Comparison of ENCODE assay signal across 8 mouse cellular contexts in the genomic region with DNA sequence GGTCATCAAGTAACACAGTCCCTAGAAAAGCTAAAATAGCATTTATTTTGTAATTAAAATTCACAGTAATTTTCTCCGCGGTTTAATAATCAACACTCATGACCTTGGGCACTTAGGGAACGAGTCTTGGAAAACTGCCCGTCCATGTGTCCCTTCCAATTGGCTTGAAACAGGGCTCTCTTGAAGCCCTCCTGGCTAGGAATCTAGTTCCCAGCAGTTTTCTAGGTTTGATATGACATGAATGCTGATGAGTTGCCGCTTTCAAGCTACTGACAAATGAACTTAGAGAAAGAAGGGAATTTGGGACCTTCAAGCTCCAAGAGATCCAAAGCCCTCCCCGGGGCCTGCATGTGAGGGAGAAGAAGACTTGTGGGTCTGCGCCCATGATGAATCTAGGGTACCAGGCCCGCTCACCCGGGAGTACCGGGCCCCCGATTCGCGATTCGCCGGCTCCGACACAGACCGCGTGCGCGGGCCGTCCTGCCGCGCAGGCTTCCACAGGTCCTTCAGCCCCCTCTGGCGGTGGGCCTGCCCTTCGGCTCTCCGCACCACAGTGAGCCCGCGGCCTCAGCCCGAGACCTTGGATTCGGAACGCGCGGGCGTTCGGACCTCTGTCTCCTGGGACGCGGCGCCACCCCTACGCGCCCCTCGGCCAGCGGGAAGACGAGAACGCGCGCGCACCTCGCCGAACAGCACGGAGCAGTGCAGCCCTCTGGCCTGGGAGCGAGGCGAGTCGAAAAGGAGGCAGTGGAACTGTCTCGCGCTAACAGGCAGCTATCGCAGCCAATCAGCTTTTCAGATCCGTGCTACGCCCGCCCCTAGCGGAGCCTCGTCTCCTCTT. TPM values are rescaled to one million over a fixed set of nuclear protein-coding genes. Genes with fewer than 3 reads are reported as not detected.
DNase-seq lines count a peak whose midpoint lies in the region; ATAC-seq and TF ChIP-seq lines count a peak whose summit lies in the region.

Gene Pfn4 (plus strand): TSS at position 531 of the 841 bp plus-strand sequence.
Gene Fam228b (minus strand): TSS at position 776 of the 841 bp plus-strand sequence.

- H3K4me2 ChIP-seq in hindbrain, embryonic 11.5 days (replicated peaks; ENCODE audit: low read depth, low read length) = peak within 1 kb of the TSS; percentile 54
- H3K4me2 ChIP-seq in lung, embryonic 16.5 days (ENCODE audit: low read depth, low read length) = peak within 1 kb of the TSS; percentile 94

- POLR2A ChIA-PET in Patski (lab: Charles Lee) = interaction anchor here (0.9 kb wide), 1 partner anchor 48 kb away, joined by 3 read pairs; the partner anchor contains the start of gene Sf3b6

- TF ChIP-seq POLR2A in thymus, adult 2 months (IDR thresholded peaks at IDR 0.05; ENCODE audit: control insufficient read depth, extremely low read depth, insufficient read depth, low read length, poor library complexity) = peak; percentile 55

- no peaks in the 10 kb centered on the region for H3K27me3 ChIP-seq in Patski
- no peaks in the 10 kb centered on the region for H3K27me3 ChIP-seq in hindbrain, embryonic 11.5 days (ENCODE audit: control insufficient read depth, insufficient read depth, low read length)
- H3K27me3 ChIP-seq in lung, embryonic 16.5 days (ENCODE audit: control insufficient read depth, insufficient read depth, low read depth, low read length) = no peaks in the 10 kb centered on the region
- H3K27me3 ChIP-seq in thymus, adult 2 months (ENCODE audit: control insufficient read depth, insufficient read depth, low read length) = no peaks in the 10 kb centered on the region

- DNase-seq in Patski (ENCODE audit: low read depth, low spot score) = peak; percentile 30
- DNase-seq in cerebellum, postnatal 10 days = peak; percentile 98 to 99
- peak; percentile 90 to 97 for DNase-seq in frontal cortex, postnatal 10 days (ENCODE audit: low spot score in 2 of 2)
- peak; percentile 98 for DNase-seq in hindbrain, embryonic 11.5 days (ENCODE audit: low spot score)
- DNase-seq in layer of hippocampus, adult 9-11 months = peak; percentile 95
- DNase-seq in ovary, adult 18-20 months (ENCODE audit: low spot score) = peak; percentile 92
- DNase-seq in thymus, adult 2 months = peak; percentile 98

- H3K4me3 ChIP-seq in hindbrain, embryonic 11.5 days (ENCODE audit: low read depth, low read length) = peak within 1 kb of the TSS; percentile 57
- peak within 1 kb of the TSS; percentile 81 for H3K4me3 ChIP-seq in lung, embryonic 16.5 days (ENCODE audit: low read length)
- peak within 1 kb of the TSS; percentile 91 for H3K4me3 ChIP-seq in thymus, adult 2 months (ENCODE audit: control insufficient read depth, insufficient read depth, low read length)

- H3K36me3 ChIP-seq in hindbrain, embryonic 11.5 days (ENCODE audit: control insufficient read depth, insufficient read depth, low read length) = no peaks in the 10 kb centered on the region
- H3K36me3 ChIP-seq in lung, embryonic 16.5 days (ENCODE audit: control insufficient read depth, insufficient read depth, low read length) = no peaks in the 10 kb centered on the region
- no peaks in the 10 kb centered on the region for H3K36me3 ChIP-seq in thymus, adult 2 months (ENCODE audit: control insufficient read depth, insufficient read depth, low read length)

- WGBS in hindbrain, embryonic 11.5 days = 4% methylated on average over 61 of the region's 61 CpGs
- 1% methylated on average over 61 of the region's 61 CpGs for WGBS in lung, embryonic 16.5 days
- 6% methylated on average over 61 of the region's 61 CpGs for WGBS in thymus, adult 2 months

- peak within 1 kb of the TSS; percentile 89 for H3K27ac ChIP-seq in hindbrain, embryonic 11.5 days (ENCODE audit: low read depth, low read length)
- peak within 1 kb of the TSS; percentile 90 for H3K27ac ChIP-seq in lung, embryonic 16.5 days (ENCODE audit: low read length)
- no peak within 1 kb of the TSS for H3K27ac ChIP-seq in thymus, adult 2 months (ENCODE audit: control insufficient read depth, insufficient read depth, low read length)

- H3K9me3 ChIP-seq in hindbrain, embryonic 11.5 days (ENCODE audit: control insufficient read depth, low read length) = no peaks in the 10 kb centered on the region
- no peaks in the 10 kb centered on the region for H3K9me3 ChIP-seq in lung, embryonic 16.5 days (ENCODE audit: control insufficient read depth, low read length)

- peak; percentile 100 for TF ChIP-seq CTCF in Patski (IDR thresholded peaks at IDR 0.05)
- TF ChIP-seq CTCF in thymus, adult 2 months (IDR thresholded peaks at IDR 0.05; ENCODE audit: borderline replicate concordance, control insufficient read depth, extremely low read depth, insufficient read depth, low read length, poor library complexity) = peak; percentile 98

- peak within 1 kb of the TSS; percentile 91 for H3K9ac ChIP-seq in hindbrain, embryonic 11.5 days (ENCODE audit: low read depth, low read length)
- peak within 1 kb of the TSS; percentile 90 for H3K9ac ChIP-seq in lung, embryonic 16.5 days (ENCODE audit: low read length)

- in situ Hi-C loops in Patski (cut with MboI; ENCODE audit: low pct_unique_long_range_greater_than_20kb) = no loop called here

- ATAC-seq in Patski = peak; percentile 98
- ATAC-seq in hindbrain, embryonic 11.5 days (ENCODE audit: low FRiP score) = peak; percentile 99
- peak; percentile 99 for ATAC-seq in lung, embryonic 16.5 days (ENCODE audit: low read depth)

- CTCF ChIA-PET in Patski (lab: Charles Lee) = interaction anchor here (0.7 to 1.9 kb wide), 9 partner anchors 9 to 842 kb away, joined by 3 to 8 read pairs (median 4); no protein-coding TSS in a partner anchor

- H3K4me1 ChIP-seq in hindbrain, embryonic 11.5 days (replicated peaks; ENCODE audit: control insufficient read depth, insufficient read depth, low read length) = no peaks in the 10 kb centered on the region
- no peaks in the 10 kb centered on the region; the same call in 1 of the 2 replicates for H3K4me1 ChIP-seq in lung, embryonic 16.5 days (replicated peaks; ENCODE audit: control insufficient read depth, insufficient read depth, low read length)
- peaks cover 4% of the 10 kb centered on the region for H3K4me1 ChIP-seq in thymus, adult 2 months (replicated peaks; ENCODE audit: control insufficient read depth, insufficient read depth, low read length)

RNA-seq across cellular contexts. Expression of gene Pfn4, which starts in this region (rescaled TPM):
- polyA plus RNA-seq in Patski (2021) = 0.53 TPM
- polyA plus RNA-seq in hindbrain, embryonic 11.5 days (2014; fragmentation: Nextera tagmentation; extraction: Ambion mirVana) = 5.3 and 8.4 TPM in 2 replicates
- 2.0 and 2.3 TPM in 2 replicates for polyA plus RNA-seq in lung, embryonic 16.5 days (2015; fragmentation: Nextera tagmentation; extraction: Ambion mirVana)
- 0.32 and 0.80 TPM in 2 replicates for polyA plus RNA-seq in thymus, adult 2 months (2012; rRNA removed)

RNA-seq across cellular contexts. Expression of gene Fam228b, which starts in this region (rescaled TPM):
- 1.1 TPM for polyA plus RNA-seq in Patski (2021)
- 2.9 and 3.0 TPM in 2 replicates for polyA plus RNA-seq in hindbrain, embryonic 11.5 days (2014; fragmentation: Nextera tagmentation; extraction: Ambion mirVana)
- polyA plus RNA-seq in lung, embryonic 16.5 days (2015; fragmentation: Nextera tagmentation; extraction: Ambion mirVana) = 2.6 and 2.8 TPM in 2 replicates
- polyA plus RNA-seq in thymus, adult 2 months (2012; rRNA removed) = 0.71 and 0.99 TPM in 2 replicates

Comparison
In these comparisons a context has a peak if more than half of its experiments do, and no peak if none do; other contexts are left out.
1. Peak in DNase-seq and H3K4me3 ChIP-seq in thymus, adult 2 months; RNA of the genes that start here not detected or under 1 TPM.
2. DNase-seq: peak in every context shown above with its lines; median percentile 98 in cerebellum, postnatal 10 days; 98 in hindbrain, embryonic 11.5 days; 98 in thymus, adult 2 months; 95 in layer of hippocampus, adult 9-11 months; 94 in frontal cortex, postnatal 10 days; 92 in ovary, adult 18-20 months; 30 in Patski.